Mouse (Mus musculus): ENCODE results near the gene Tenm4. TPM values are rescaled to one million over a fixed set of nuclear protein-coding genes. Genes with fewer than 3 reads are reported as not detected.
A peak's percentile ranks its signal among the peaks of the same experiment; 100 is the strongest.

Gene Tenm4
- polyA plus RNA-seq, 1 experiment from 2014 or later: 48.9 TPM

DNA sequence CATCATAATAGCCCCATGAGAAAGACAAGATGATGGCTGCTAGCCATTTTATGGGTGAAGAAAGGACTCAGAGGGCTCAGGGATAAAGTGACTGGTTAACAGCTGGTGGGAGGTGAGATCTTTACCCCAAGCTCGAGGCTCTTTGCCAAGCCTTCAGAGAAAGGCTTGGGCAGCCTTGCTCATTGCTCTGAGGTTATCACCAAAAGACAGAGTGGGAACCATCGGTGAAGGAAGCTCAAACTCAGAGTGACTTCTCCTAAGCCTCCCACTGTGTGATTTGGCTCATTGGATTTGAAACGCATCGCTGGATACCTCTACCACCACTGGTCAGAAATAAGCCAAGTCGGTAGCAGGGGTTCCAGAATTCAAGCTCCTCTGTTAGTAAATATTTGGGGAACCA is 19.1 kb upstream of the Tenm4 start:
- Histone ChIP-seq H3K4me2 (ENCODE audit: low read length) (no peak overlapping the region), H3K4me3 (ENCODE audit: low read depth, low read length) (no peak overlapping the region), H3K9me3 (replicated peaks; ENCODE audit: control insufficient read depth, low read length) (no peaks in the 10 kb centered on the region), H3K27me3 (replicated peaks; ENCODE audit: control insufficient read depth, insufficient read depth, low read length) (no peaks in the 10 kb centered on the region), H3K9ac (ENCODE audit: low read length) (no peak overlapping the region), H3K4me1 (ENCODE audit: control insufficient read depth, insufficient read depth, low read length) (peaks cover 3% of the 10 kb centered on the region; the same call in 1 of the 2 replicates), H3K27ac (ENCODE audit: low read depth, low read length) (no peak overlapping the region), H3K36me3 (ENCODE audit: control insufficient read depth, insufficient read depth, low read length) (no peaks in the 10 kb centered on the region)
- WGBS: 5% methylated on average over 5 of the region's 5 CpGs
- ATAC-seq (no peak), DNase-seq (ENCODE audit: low spot score) (peak; percentile 17)

DNA sequence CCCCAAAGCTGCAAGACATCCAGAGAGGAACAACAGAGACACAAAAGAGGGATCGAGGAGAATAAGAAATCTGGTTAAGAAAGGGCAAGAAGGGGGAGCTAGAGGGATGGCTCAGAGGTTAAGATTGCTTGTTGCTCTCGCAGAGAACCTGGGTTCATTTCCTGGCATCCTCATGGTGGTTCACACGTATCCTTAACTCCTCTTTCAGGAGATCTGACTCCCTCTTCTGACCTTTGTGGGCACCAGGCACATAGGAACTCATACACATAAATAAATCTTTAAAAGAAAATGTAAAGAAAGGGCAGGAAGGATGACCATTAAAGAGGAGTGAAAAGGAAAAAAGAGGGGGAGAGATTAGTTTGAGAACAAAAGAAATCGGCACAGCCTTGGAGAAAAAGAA is 18.6 kb upstream of the Tenm4 start:
- whole genome bisulfite sequencing: 6% methylated on average over 4 of the region's 4 CpGs
- peak; percentile 8; the same call in 1 of the 2 replicates for ATAC-seq
- H3K9ac ChIP-seq (ENCODE audit: low read length): no peak overlapping the region

DNA sequence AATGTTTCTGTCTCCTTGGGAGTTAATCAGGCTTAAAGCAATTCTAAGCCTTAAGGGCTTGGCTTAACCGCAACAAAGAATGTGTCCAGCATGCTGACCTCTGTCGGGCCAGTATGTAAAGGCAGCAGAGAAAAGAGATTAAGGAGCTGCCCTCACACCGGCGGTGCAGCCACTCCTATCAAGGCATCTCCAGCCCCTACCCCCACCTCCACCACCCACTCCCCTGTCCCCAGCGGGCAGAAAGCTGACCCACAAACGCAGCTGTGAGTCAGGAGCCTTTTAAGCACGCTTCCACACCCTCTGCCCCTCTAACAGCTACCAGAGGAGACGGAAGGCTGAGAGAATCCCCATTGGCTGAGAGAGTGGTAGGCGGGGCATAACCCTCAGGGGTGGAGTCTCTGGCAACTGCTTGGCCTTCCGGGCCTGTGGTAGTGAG is 18.1 kb upstream of the Tenm4 start:
- Histone ChIP-seq H3K27me3 (replicated peaks; ENCODE audit: control insufficient read depth, insufficient read depth, low read length) (no peaks in the 10 kb centered on the region), H3K4me2 (ENCODE audit: low read length) (peak overlapping the region; percentile 45), H3K9ac (ENCODE audit: low read length) (peak overlapping the region; percentile 33; the same call in 1 of the 2 replicates), H3K36me3 (ENCODE audit: control insufficient read depth, insufficient read depth, low read length) (no peaks in the 10 kb centered on the region), H3K27ac (ENCODE audit: low read depth, low read length) (no peak overlapping the region), H3K4me1 (ENCODE audit: control insufficient read depth, insufficient read depth, low read length) (peaks cover 3% of the 10 kb centered on the region; the same call in 1 of the 2 replicates), H3K4me3 (ENCODE audit: low read depth, low read length) (peak overlapping the region; percentile 24), H3K9me3 (replicated peaks; ENCODE audit: control insufficient read depth, low read length) (no peaks in the 10 kb centered on the region)
- peak; percentile 95 for ATAC-seq
- DNase-seq (ENCODE audit: low spot score): peak; percentile 78
- under 1% methylated on average over 10 of the region's 10 CpGs for WGBS

More for the DNA sequence above, 18.6 kb upstream of the Tenm4 start:
- H3K4me3 ChIP-seq (ENCODE audit: low read depth, low read length): peak overlapping the region; percentile 24; the same call in 1 of the 2 replicates
- H3K9me3 ChIP-seq (replicated peaks; ENCODE audit: control insufficient read depth, low read length): no peaks in the 10 kb centered on the region
- H3K36me3 ChIP-seq (ENCODE audit: control insufficient read depth, insufficient read depth, low read length): no peaks in the 10 kb centered on the region
- no peak for DNase-seq (ENCODE audit: low spot score)
- H3K4me2 ChIP-seq (ENCODE audit: low read length): peak overlapping the region; percentile 45
- peaks cover 3% of the 10 kb centered on the region; the same call in 1 of the 2 replicates for H3K4me1 ChIP-seq (ENCODE audit: control insufficient read depth, insufficient read depth, low read length)
- H3K27ac ChIP-seq (ENCODE audit: low read depth, low read length): no peak overlapping the region
- no peaks in the 10 kb centered on the region for H3K27me3 ChIP-seq (replicated peaks; ENCODE audit: control insufficient read depth, insufficient read depth, low read length)

DNA sequence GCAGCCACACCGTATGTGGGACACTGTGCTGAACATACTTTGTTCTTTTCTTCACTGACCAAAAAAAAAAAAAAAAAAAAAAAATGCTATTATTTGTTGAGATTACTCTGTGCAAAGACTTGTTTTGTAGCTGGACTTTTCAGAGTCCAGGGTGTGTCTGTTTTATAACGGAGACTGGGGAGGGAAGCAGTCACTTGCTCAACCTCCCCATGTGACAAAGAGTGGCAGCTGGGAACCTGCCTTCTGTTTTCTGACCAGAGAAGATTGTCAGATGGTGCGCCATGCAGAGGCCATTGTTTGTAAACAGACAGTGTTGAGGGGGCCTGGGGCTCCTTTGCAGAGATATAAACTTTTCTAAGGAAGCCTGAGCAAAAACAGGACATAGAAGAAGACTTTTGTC is 17.0 kb upstream of the Tenm4 start:
- no peak overlapping the region for H3K4me2 ChIP-seq (ENCODE audit: low read length)
- ATAC-seq (no peak), DNase-seq (ENCODE audit: low spot score) (no peak)
- 73% methylated on average over 3 of the region's 3 CpGs for WGBS
- no peaks in the 10 kb centered on the region for H3K27me3 ChIP-seq (replicated peaks; ENCODE audit: control insufficient read depth, insufficient read depth, low read length)
- H3K4me1 ChIP-seq (ENCODE audit: control insufficient read depth, insufficient read depth, low read length): peaks cover 3% of the 10 kb centered on the region; the same call in 1 of the 2 replicates
- H3K36me3 ChIP-seq (ENCODE audit: control insufficient read depth, insufficient read depth, low read length): no peaks in the 10 kb centered on the region
- no peak overlapping the region for H3K9ac ChIP-seq (ENCODE audit: low read length)
- no peak overlapping the region for H3K27ac ChIP-seq (ENCODE audit: low read depth, low read length)
- H3K4me3 ChIP-seq (ENCODE audit: low read depth, low read length): no peak overlapping the region
- H3K9me3 ChIP-seq (replicated peaks; ENCODE audit: control insufficient read depth, low read length): no peaks in the 10 kb centered on the region

DNA sequence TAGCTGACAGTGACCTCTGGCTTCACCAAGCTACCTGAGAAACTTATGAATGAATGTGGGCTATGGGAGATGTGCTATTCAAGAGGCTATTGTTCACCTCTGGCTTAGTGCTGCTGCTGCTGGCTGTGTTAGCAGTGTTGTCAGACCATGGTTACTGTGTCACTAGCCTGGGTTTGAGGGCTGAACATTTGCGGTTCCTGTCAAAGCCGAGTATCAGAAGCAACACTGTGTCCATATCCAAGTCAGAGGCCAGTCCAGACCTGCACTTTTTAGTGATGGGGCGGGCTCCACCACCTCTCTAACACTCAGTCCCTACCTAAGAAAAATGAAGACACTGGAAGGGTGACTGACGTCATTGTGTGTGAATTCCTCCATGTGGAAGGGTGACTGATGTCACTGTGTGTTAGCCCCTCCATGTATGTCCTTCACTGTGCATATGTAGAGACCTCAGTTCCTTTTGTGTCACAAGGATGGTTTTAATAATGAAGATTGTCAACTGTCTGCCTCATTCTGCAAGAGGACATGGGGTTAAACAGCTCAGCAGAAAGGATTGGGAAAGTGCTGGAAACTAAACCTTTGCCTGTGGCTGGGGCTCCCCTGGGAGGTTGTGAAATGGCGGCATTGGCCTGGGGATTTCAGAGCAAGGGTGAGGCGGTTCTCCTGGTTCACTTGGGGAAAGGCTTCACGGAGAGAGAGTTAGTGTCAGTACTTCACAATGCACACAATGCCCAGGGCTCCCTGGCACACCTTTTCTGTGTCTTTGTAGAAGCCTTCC is 14.4 kb upstream of the Tenm4 start:
- H3K36me3 ChIP-seq (ENCODE audit: control insufficient read depth, insufficient read depth, low read length): no peaks in the 10 kb centered on the region
- H3K9me3 ChIP-seq (replicated peaks; ENCODE audit: control insufficient read depth, low read length): no peaks in the 10 kb centered on the region
- no peaks in the 10 kb centered on the region for H3K27me3 ChIP-seq (replicated peaks; ENCODE audit: control insufficient read depth, insufficient read depth, low read length)
- DNase-seq (ENCODE audit: low spot score) (no peak), ATAC-seq (no peak)
- H3K4me3 ChIP-seq (ENCODE audit: low read depth, low read length): no peak overlapping the region
- H3K4me2 ChIP-seq (ENCODE audit: low read length): no peak overlapping the region
- H3K9ac ChIP-seq (ENCODE audit: low read length): no peak overlapping the region
- H3K4me1 ChIP-seq (ENCODE audit: control insufficient read depth, insufficient read depth, low read length): peaks cover 3% of the 10 kb centered on the region; the same call in 1 of the 2 replicates
- H3K27ac ChIP-seq (ENCODE audit: low read depth, low read length): no peak overlapping the region
- WGBS: 81% methylated on average over 7 of the region's 7 CpGs

DNA sequence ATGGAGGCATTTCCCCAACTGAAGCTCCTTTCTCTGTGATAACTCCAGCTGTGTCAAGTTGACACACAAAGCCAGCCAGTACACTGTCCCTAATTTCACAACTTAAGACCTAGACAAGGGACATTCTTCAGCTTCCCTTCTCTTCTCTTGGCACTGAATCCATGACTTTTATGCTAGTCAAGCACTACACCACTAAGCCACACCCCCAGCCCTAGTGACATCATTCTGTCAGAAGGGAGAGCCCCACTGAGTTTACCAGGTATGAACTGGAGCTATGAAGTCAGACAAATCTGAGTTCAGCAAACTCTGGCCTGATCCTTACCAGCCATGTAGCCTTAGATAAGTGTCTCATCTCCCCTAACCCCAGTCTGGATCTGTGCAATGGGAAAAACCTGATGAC is 6.9 kb upstream of the Tenm4 start:
- no peak overlapping the region for H3K27ac ChIP-seq (ENCODE audit: low read depth, low read length)
- no peak overlapping the region for H3K9ac ChIP-seq (ENCODE audit: low read length)
- peaks cover 7% of the 10 kb centered on the region; the same call in 1 of the 2 replicates for H3K4me1 ChIP-seq (ENCODE audit: control insufficient read depth, insufficient read depth, low read length)
- H3K9me3 ChIP-seq (replicated peaks; ENCODE audit: control insufficient read depth, low read length): no peaks in the 10 kb centered on the region
- DNase-seq (ENCODE audit: low spot score) (no peak), ATAC-seq (no peak)
- no peak overlapping the region for H3K4me3 ChIP-seq (ENCODE audit: low read depth, low read length)
- H3K36me3 ChIP-seq (ENCODE audit: control insufficient read depth, insufficient read depth, low read length): no peaks in the 10 kb centered on the region
- H3K4me2 ChIP-seq (ENCODE audit: low read length): no peak overlapping the region
- no peaks in the 10 kb centered on the region for H3K27me3 ChIP-seq (replicated peaks; ENCODE audit: control insufficient read depth, insufficient read depth, low read length)

DNA sequence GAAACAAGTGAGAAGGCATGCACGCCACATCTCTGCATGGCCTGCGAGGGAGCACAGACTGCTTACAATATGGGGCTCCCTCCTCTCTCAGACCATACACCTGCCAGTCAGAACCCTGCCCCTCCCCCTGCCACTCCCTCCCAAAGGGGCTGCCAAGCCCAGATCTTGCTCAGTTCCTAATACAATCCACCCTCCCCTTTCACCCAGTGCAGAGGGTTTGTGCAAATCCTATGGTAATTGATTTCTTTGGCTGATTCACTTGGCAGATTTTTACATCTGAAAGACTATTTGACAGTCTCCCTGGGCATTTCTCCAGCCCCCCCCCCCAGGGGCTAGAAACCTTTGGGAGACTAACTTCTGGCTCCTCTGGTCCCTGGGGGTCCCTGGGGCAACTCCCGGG is 2.1 kb upstream of the Tenm4 start:
- ATAC-seq (peak; percentile 98), DNase-seq (ENCODE audit: low spot score) (peak; percentile 95)
- 3% methylated on average over 3 of the region's 3 CpGs for WGBS
- no peak overlapping the region for H3K4me2 ChIP-seq (ENCODE audit: low read length)
- no peaks in the 10 kb centered on the region for H3K9me3 ChIP-seq (replicated peaks; ENCODE audit: control insufficient read depth, low read length)
- peaks cover 24% of the 10 kb centered on the region for H3K4me1 ChIP-seq (ENCODE audit: control insufficient read depth, insufficient read depth, low read length)
- no peaks in the 10 kb centered on the region for H3K36me3 ChIP-seq (ENCODE audit: control insufficient read depth, insufficient read depth, low read length)
- no peaks in the 10 kb centered on the region for H3K27me3 ChIP-seq (replicated peaks; ENCODE audit: control insufficient read depth, insufficient read depth, low read length)
- H3K27ac ChIP-seq (ENCODE audit: low read depth, low read length): peak overlapping the region; percentile 61; the same call in 1 of the 2 replicates
- H3K9ac ChIP-seq (ENCODE audit: low read length): no peak overlapping the region
- no peak overlapping the region for H3K4me3 ChIP-seq (ENCODE audit: low read depth, low read length)

DNA sequence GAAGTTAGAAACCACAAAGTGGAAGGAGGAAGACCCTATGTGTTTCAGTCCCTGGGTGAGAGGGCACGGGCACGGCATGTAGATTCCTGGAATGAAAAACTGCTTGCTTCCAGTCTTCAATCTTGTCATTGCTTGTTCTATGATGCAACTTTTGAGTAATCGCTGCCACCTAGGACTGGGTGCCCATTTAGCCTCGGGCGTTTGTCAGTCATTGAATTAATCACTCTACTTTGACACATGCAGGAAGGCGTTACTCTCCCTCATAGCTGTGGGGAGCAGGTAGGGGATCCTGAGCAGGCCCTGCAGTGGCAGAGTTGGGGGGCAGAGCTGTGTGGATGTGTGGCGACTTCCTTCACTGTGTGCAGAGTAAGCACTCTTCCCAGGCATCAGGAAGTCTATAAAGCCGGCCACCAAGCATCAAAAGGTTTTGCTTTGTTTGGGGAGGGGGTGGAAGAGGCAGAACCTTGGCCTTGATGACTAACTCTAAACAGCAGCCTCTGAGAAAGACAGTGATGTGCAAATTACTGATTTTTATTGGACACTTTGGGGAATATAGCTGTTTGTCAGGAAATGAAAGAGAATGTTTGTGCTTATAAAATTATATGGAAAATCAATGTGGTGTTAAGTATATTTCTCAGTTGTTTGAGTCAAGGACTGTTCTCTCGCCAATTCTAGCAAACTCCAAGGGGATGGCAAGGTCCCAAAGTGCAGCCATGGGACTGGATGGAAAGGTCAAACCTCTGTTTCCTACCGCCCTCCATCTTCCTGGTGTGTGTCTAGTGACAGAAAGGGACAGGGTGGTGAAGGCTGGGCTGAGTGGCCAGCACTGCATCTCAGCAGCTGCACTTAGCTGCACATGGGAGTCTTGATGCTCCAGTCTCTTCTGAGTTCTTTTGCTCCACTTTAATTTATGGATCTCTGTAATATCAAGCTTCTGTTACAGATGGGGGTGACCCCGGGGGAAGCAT is 834 bp downstream of the Tenm4 start:
- Histone ChIP-seq H3K27ac (ENCODE audit: low read depth, low read length) (no peak overlapping the region), H3K36me3 (ENCODE audit: control insufficient read depth, insufficient read depth, low read length) (no peaks in the 10 kb centered on the region), H3K27me3 (replicated peaks; ENCODE audit: control insufficient read depth, insufficient read depth, low read length) (no peaks in the 10 kb centered on the region), H3K4me3 (ENCODE audit: low read depth, low read length) (no peak overlapping the region), H3K9ac (ENCODE audit: low read length) (no peak overlapping the region), H3K4me1 (ENCODE audit: control insufficient read depth, insufficient read depth, low read length) (peaks cover 24% of the 10 kb centered on the region), H3K9me3 (replicated peaks; ENCODE audit: control insufficient read depth, low read length) (no peaks in the 10 kb centered on the region), H3K4me2 (ENCODE audit: low read length) (no peak overlapping the region)
- DNase-seq (ENCODE audit: low spot score): no peak
- no peak for ATAC-seq
- 58% methylated on average over 11 of the region's 11 CpGs for WGBS
